Mouse (Mus musculus): ENCODE measurements around the gene Eml3.

The Eml3 gene

GRCm38 (mm10) chr19:8914212-8914611 is 15.1 kb upstream of the Eml3 start:
- no peak for DNase-seq (ENCODE audit: low spot score in 2 of 2)

GRCm38 (mm10) chr19:8919000-8919399 is 10.4 kb upstream of the Eml3 start:
- no peak for DNase-seq (ENCODE audit: low spot score in 2 of 2)

GRCm38 (mm10) chr19:8919684-8920072 is 9.7 kb upstream of the Eml3 start:
- DNase-seq (ENCODE audit: low spot score in 2 of 2) = no peak

GRCm38 (mm10) chr19:8920073-8920736 is 9.1 kb upstream of the Eml3 start, which contains the start of gene B3gat3:
Gene B3gat3 (plus strand): TSS chr19:8920374.
- DNase-seq (ENCODE audit: low spot score in 2 of 2) = peak; percentile 89 to 92

- no peak for DNase-seq (ENCODE audit: low spot score in 2 of 2)
Measured at GRCm38 (mm10) chr19:8920836-8921291, 8.5 kb upstream of the Eml3 start.

GRCm38 (mm10) chr19:8921741-8922140 is 7.6 kb upstream of the Eml3 start:
- DNase-seq (ENCODE audit: low spot score in 2 of 2) = no peak

GRCm38 (mm10) chr19:8926766-8927165 is 2.6 kb upstream of the Eml3 start:
- DNase-seq (ENCODE audit: low spot score in 2 of 2) = no peak

- no peak for DNase-seq (ENCODE audit: low spot score in 2 of 2)
Measured at GRCm38 (mm10) chr19:8927891-8928525, 1.3 kb upstream of the Eml3 start.

GRCm38 (mm10) chr19:8928689-8929223 is 596 bp upstream of the Eml3 start:
- no peak for DNase-seq (ENCODE audit: low spot score in 2 of 2)

GRCm38 (mm10) chr19:8930117-8930516 is 765 bp downstream of the Eml3 start:
- DNase-seq (ENCODE audit: low spot score in 2 of 2) = no peak

- no peak for DNase-seq (ENCODE audit: low spot score in 2 of 2)
Measured at GRCm38 (mm10) chr19:8930771-8931170, 1.4 kb downstream of the Eml3 start.

GRCm38 (mm10) chr19:8936736-8937135 is 7.4 kb downstream of the Eml3 start:
- no peak for DNase-seq (ENCODE audit: low spot score in 2 of 2)

GRCm38 (mm10) chr19:8940526-8941133 is 11.3 kb downstream of the Eml3 start:
- DNase-seq (ENCODE audit: low spot score in 2 of 2) = no peak

GRCm38 (mm10) chr19:8941136-8941514 is 11.8 kb downstream of the Eml3 start:
- no peak for DNase-seq (ENCODE audit: low spot score in 2 of 2)

GRCm38 (mm10) chr19:8941515-8942217 is 12.3 kb downstream of the Eml3 start, which contains the start of gene Mta2:
Gene Mta2 (plus strand): TSS chr19:8941875.
- peak; percentile 91 to 93 for DNase-seq (ENCODE audit: low spot score in 2 of 2)

- no peak for DNase-seq (ENCODE audit: low spot score in 2 of 2)
Measured at GRCm38 (mm10) chr19:8942276-8942964, 13.1 kb downstream of the Eml3 start.

GRCm38 (mm10) chr19:8943047-8943446 is 13.7 kb downstream of the Eml3 start:
- no peak for DNase-seq (ENCODE audit: low spot score in 2 of 2)

GRCm38 (mm10) chr19:8944062-8944461 is 14.7 kb downstream of the Eml3 start:
- DNase-seq (ENCODE audit: low spot score in 2 of 2) = no peak

GRCm38 (mm10) chr19:8944750-8945149 is 15.4 kb downstream of the Eml3 start:
- no peak for DNase-seq (ENCODE audit: low spot score in 2 of 2)

- DNase-seq (ENCODE audit: low spot score in 2 of 2) = no peak
Measured at GRCm38 (mm10) chr19:8945251-8945650, 15.9 kb downstream of the Eml3 start.

GRCm38 (mm10) chr19:8946929-8947328 is 17.6 kb downstream of the Eml3 start:
- DNase-seq (ENCODE audit: low spot score in 2 of 2) = no peak

All from frontal cortex, postnatal 25 days (tissue).